Mouse (Mus musculus): ENCODE measurements around the gene Olfr372.

Gene Olfr372

GRCm38 (mm10) chr8:72105165-72105564 is 64.1 kb downstream of the Olfr372 start:
- DNase-seq, result no peak

GRCm38 (mm10) chr8:72106740-72107139 is 65.7 kb downstream of the Olfr372 start, which contains the start of gene Olfr374:
TSS of gene Olfr374 (plus strand) at chr8:72107040.
- DNase-seq, result no peak

All from liver (tissue).